ENCODE assay signal across 28 mouse cellular contexts in the genomic region with DNA sequence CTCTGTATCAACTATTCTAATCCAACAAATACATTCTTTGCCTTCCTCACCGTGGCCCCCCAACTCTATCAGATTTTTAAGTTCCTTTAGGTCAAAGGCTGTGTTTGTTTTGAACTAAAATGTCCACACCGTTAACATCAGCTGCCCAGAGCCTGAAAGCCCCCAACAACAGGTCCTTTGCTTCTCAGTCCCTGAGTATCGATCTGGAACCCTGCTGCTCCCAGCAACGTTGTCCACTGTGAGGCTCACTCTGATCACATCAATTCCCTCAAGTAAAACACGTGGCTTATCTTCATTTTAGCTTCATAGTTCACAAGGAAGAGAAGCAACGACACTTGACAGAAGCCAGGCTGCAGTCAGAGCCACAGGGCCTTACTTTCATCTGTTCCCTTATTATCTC.
DNase-seq lines count a peak whose midpoint lies in the region; ATAC-seq and TF ChIP-seq lines count a peak whose summit lies in the region.
"Had no signal": no experiment of that assay in that cellular context is flagged by ENCODE, and none has a peak within 500 bp of the region (broad histone marks: within the 10 kb centered on the region; RNA-seq: fewer than 3 reads in every experiment).

No protein-coding gene starts in this region.

- TF ChIP-seq CTCF in gastrocnemius, adult 2 months (IDR thresholded peaks at IDR 0.05) = no peak
- TF ChIP-seq CTCF in MEL (IDR thresholded peaks at IDR 0.05 in 2 of 3, conservative IDR thresholded peaks at IDR 0.05 in 1 of 3; ENCODE audit: control insufficient read depth in 1 of 3, insufficient read depth in 1 of 3, low read depth in 2 of 3, low read length in 3 of 3, poor library complexity in 1 of 3, severe bottlenecking in 1 of 3) = no peak

- no peak for TF ChIP-seq EP300 in MEL (IDR thresholded peaks at IDR 0.05; ENCODE audit: low read depth in 1 of 2, low read length in 2 of 2)

- no peak overlapping the region for H3K4me2 ChIP-seq in heart, embryonic 13.5 days
- no peak overlapping the region for H3K4me2 ChIP-seq in heart, embryonic 16.5 days (ENCODE audit: low read depth, low read length)
- H3K4me2 ChIP-seq: embryonic facial prominence, embryonic 13.5 days; embryonic facial prominence, embryonic 15.5 days; forebrain, embryonic 12.5 days had no signal

- H3K9ac ChIP-seq in heart, embryonic 13.5 days = no peak overlapping the region
- 0 out of 2 replicates have a peak overlapping the region, but pooled peaks have one; percentile 15 for H3K9ac ChIP-seq in heart, embryonic 16.5 days (ENCODE audit: low read length)
- H3K9ac ChIP-seq in MEL (ENCODE audit: control insufficient read depth, low read depth, low read length, poor library complexity, severe bottlenecking) = no peak overlapping the region
- H3K9ac ChIP-seq: embryonic facial prominence, embryonic 13.5 days; embryonic facial prominence, embryonic 15.5 days; forebrain, embryonic 12.5 days had no signal

- no peaks in the 10 kb centered on the region for H3K27me3 ChIP-seq in heart, embryonic 13.5 days (replicated peaks)
- no peaks in the 10 kb centered on the region for H3K27me3 ChIP-seq in heart, embryonic 16.5 days (ENCODE audit: control insufficient read depth, insufficient read depth, low read length)
- H3K27me3 ChIP-seq in MEL (ENCODE audit: control insufficient read depth in 1 of 2, insufficient read depth in 2 of 2, low read length in 2 of 2) = no peaks in the 10 kb centered on the region
- H3K27me3 ChIP-seq: CH12.LX; embryonic facial prominence, embryonic 13.5 days; embryonic facial prominence, embryonic 15.5 days had no signal

- no peak for DNase-seq in gastrocnemius, adult 2 months
- no peak for DNase-seq in gastrocnemius, adult 18-20 months (ENCODE audit: low spot score)
- DNase-seq in heart, postnatal 36 days = no peak
- no peak for DNase-seq in heart, adult 9 months (ENCODE audit: low spot score in 2 of 2)
- no peak for DNase-seq in MEL (ENCODE audit: low read depth, low spot score)
- DNase-seq in layer of hippocampus, adult 11-12 months (ENCODE audit: low spot score) = no peak
- DNase-seq: adrenal gland, adult 2 months; adrenal gland, postnatal 10 days; adrenal gland, postnatal 25 days; B cell, adult 2 months; cerebellum, adult 11 months; cerebellum, adult 18-20 months; cerebellum, adult 8-10 months; cerebellum, adult 9-11 months; cerebellum, postnatal 14 days; cerebellum, postnatal 36 days; embryo, embryonic 11 days had no signal

- H3K79me2 ChIP-seq in MEL (ENCODE audit: control insufficient read depth, insufficient read depth, low read length, poor library complexity) = no peaks in the 10 kb centered on the region

- no peak for TF ChIP-seq RAD21 in MEL (IDR thresholded peaks at IDR 0.05; ENCODE audit: low read depth, low read length)

- peaks cover 76% of the 10 kb centered on the region for H3K4me1 ChIP-seq in heart, embryonic 13.5 days
- peaks cover 39% of the 10 kb centered on the region for H3K4me1 ChIP-seq in heart, embryonic 16.5 days (ENCODE audit: control insufficient read depth, insufficient read depth, low read length)
- H3K4me1 ChIP-seq in MEL (ENCODE audit: control insufficient read depth in 1 of 2, insufficient read depth in 2 of 2, low read length in 2 of 2) = peaks cover 6 to 19% of the 10 kb centered on the region in 2 experiments

- no peak for TF ChIP-seq POLR2A in MEL (IDR thresholded peaks at IDR 0.05; ENCODE audit: control insufficient read depth in 1 of 2, insufficient read depth in 1 of 2, low read depth in 1 of 2, low read length in 2 of 2, poor library complexity in 1 of 2)

- peaks cover 3% of the 10 kb centered on the region; the same call in 1 of the 2 replicates for H3K36me3 ChIP-seq in heart, embryonic 13.5 days
- H3K36me3 ChIP-seq in heart, embryonic 16.5 days (ENCODE audit: control insufficient read depth, insufficient read depth) = no peaks in the 10 kb centered on the region
- H3K36me3 ChIP-seq in MEL (ENCODE audit: control insufficient read depth in 1 of 2, insufficient read depth in 2 of 2, low read length in 2 of 2) = peaks cover 0 to 10% of the 10 kb centered on the region in 2 experiments; a peak in 2 of 4 replicates
- H3K36me3 ChIP-seq: embryonic facial prominence, embryonic 13.5 days; embryonic facial prominence, embryonic 15.5 days; forebrain, embryonic 10.5 days; forebrain, embryonic 12.5 days; G1E had no signal

- ATAC-seq in heart, embryonic 13.5 days (ENCODE audit: extremely low read depth, insufficient number of reproducible peaks, low FRiP score, low TSS enrichment) = no peak
- ATAC-seq in heart, embryonic 16.5 days (replicated peaks; ENCODE audit: extremely low read depth, insufficient read depth, low FRiP score) = no peak
- ATAC-seq: CD4-positive, CD25-positive, alpha-beta regulatory T cell, adult 4 months; forebrain, embryonic 14.5 days had no signal

- WGBS in heart, embryonic 13.5 days = 12% methylated on average over 6 of the region's 6 CpGs
- WGBS in heart, embryonic 16.5 days = 18% methylated on average over 6 of the region's 6 CpGs

- no peaks in the 10 kb centered on the region for H3K9me3 ChIP-seq in heart, embryonic 13.5 days
- no peaks in the 10 kb centered on the region for H3K9me3 ChIP-seq in heart, embryonic 16.5 days (replicated peaks; ENCODE audit: control insufficient read depth, low read length)
- no peaks in the 10 kb centered on the region for H3K9me3 ChIP-seq in MEL (replicated peaks; ENCODE audit: insufficient read depth, low read length)
- H3K9me3 ChIP-seq: embryonic facial prominence, embryonic 13.5 days; embryonic facial prominence, embryonic 15.5 days; forebrain, embryonic 10.5 days; forebrain, embryonic 12.5 days had no signal

- 0 out of 2 replicates have a peak overlapping the region, but pooled peaks have one; percentile 3 for H3K27ac ChIP-seq in gastrocnemius, adult 2 months
- H3K27ac ChIP-seq in heart, embryonic 13.5 days (replicated peaks) = 0 out of 2 replicates have a peak overlapping the region, but pooled peaks have one; percentile 24
- no peak overlapping the region for H3K27ac ChIP-seq in heart, embryonic 16.5 days (ENCODE audit: low read length)
- H3K27ac ChIP-seq in MEL (ENCODE audit: control insufficient read depth, low read depth, low read length) = no peak overlapping the region
- H3K27ac ChIP-seq: forebrain, embryonic 12.5 days had no signal

- no peak overlapping the region for H3K4me3 ChIP-seq in gastrocnemius, adult 2 months
- no peak overlapping the region for H3K4me3 ChIP-seq in heart, embryonic 13.5 days
- no peak overlapping the region for H3K4me3 ChIP-seq in heart, embryonic 16.5 days (ENCODE audit: low read length)
- H3K4me3 ChIP-seq in MEL (ENCODE audit: control insufficient read depth in 1 of 2, insufficient read depth in 1 of 2, low read depth in 2 of 2, low read length in 2 of 2) = no peak overlapping the region
- H3K4me3 ChIP-seq: embryonic facial prominence, embryonic 13.5 days; embryonic facial prominence, embryonic 15.5 days; erythroblast, embryonic 14.5 days; forebrain, embryonic 10.5 days; forebrain, embryonic 12.5 days had no signal

- intact Hi-C loops in gastrocnemius, adult 2 months (cut with DNase I) = no loop called here
- intact Hi-C loops in heart, postnatal 36 days (cut with DNase I) = no loop called here

TF ChIP-seq in MEL, 35 proteins besides CTCF, POLR2A, EP300 and RAD21:
- peak; percentile 35; the same call in 1 of the 2 replicates for TF ChIP-seq MAX (IDR thresholded peaks at IDR 0.05; ENCODE audit: low read length)
- TF ChIP-seq JUND (IDR thresholded peaks at IDR 0.05; ENCODE audit: low read depth, low read length) = no peak

Comparison
In these comparisons a context has a peak if more than half of its experiments do, and no peak if none do; other contexts are left out.
1. H3K27ac ChIP-seq: peak in gastrocnemius, adult 2 months (single experiment) and heart, embryonic 13.5 days (single experiment); none in heart, embryonic 16.5 days (single experiment) and MEL (single experiment).